Mouse (Mus musculus) monocyte, adult 2 months (primary cell): Measurements from ENCODE around the gene Bcan.
A peak's percentile ranks its signal among the peaks of the same experiment; 100 is the strongest.

Experiments used
- DNase-seq, 2 experiments: peaks; one replicate each; pipeline ENCODE4 v3.0.0; 2022; ENCODE audit warnings: low spot score in 2 of 2, low read depth in 1 of 2

Bcan gene

GRCm38 (mm10) chr3:88000181-88000580 lies at the start of gene Bcan:
Gene Bcan (minus strand): TSS chr3:88000230.
- no peak for DNase-seq

GRCm38 (mm10) chr3:88049532-88049931 lies 49.5 kb upstream of the Bcan start:
- DNase-seq = no peak

GRCm38 (mm10) chr3:88042661-88043421 lies 42.8 kb upstream of the Bcan start, which contains the start of gene Gpatch4:
Gene Gpatch4 (plus strand): TSS chr3:88043108.
- DNase-seq = peak; percentile 54 to 71

GRCm38 (mm10) chr3:88035561-88036293 lies 35.7 kb upstream of the Bcan start:
- no peak for DNase-seq

- DNase-seq = no peak
These were observed 33.5 kb upstream of the Bcan start for GRCm38 (mm10) chr3:88033506-88033905.

GRCm38 (mm10) chr3:88030608-88031395 lies 30.8 kb upstream of the Bcan start:
- DNase-seq = no peak

GRCm38 (mm10) chr3:88027434-88028186 lies 27.6 kb upstream of the Bcan start, which contains the start of gene Hapln2:
Gene Hapln2 (minus strand): TSS chr3:88027583.
- no peak for DNase-seq

GRCm38 (mm10) chr3:88026823-88027222 lies 26.8 kb upstream of the Bcan start:
- no peak for DNase-seq

GRCm38 (mm10) chr3:88023192-88024074 lies 23.4 kb upstream of the Bcan start:
- no peak for DNase-seq

GRCm38 (mm10) chr3:88022322-88023191 lies 22.5 kb upstream of the Bcan start:
- DNase-seq = peak in 1 of 2 experiments; percentile 59

- no peak for DNase-seq
These were observed 10.7 kb upstream of the Bcan start for GRCm38 (mm10) chr3:88010634-88011265.

- DNase-seq = no peak
These were observed 6.1 kb upstream of the Bcan start for GRCm38 (mm10) chr3:88005822-88006786.

- DNase-seq = no peak
These were observed 2.4 kb upstream of the Bcan start for GRCm38 (mm10) chr3:88002291-88002976.

- no peak for DNase-seq
These were observed 976 bp upstream of the Bcan start for GRCm38 (mm10) chr3:88000816-88001595.

- DNase-seq = no peak
These were observed 661 bp downstream of the Bcan start for GRCm38 (mm10) chr3:87999243-87999895.
